Mouse (Mus musculus) retina, postnatal 7 days (tissue): ENCODE results near the gene Gstm2.

Experiments used
- DNase-seq: peaks from one replicate; pipeline ENCODE4 v3.0.0-alpha.2; 2012; ENCODE audit warnings: low read depth, low spot score

The Gstm2 gene

DNA sequence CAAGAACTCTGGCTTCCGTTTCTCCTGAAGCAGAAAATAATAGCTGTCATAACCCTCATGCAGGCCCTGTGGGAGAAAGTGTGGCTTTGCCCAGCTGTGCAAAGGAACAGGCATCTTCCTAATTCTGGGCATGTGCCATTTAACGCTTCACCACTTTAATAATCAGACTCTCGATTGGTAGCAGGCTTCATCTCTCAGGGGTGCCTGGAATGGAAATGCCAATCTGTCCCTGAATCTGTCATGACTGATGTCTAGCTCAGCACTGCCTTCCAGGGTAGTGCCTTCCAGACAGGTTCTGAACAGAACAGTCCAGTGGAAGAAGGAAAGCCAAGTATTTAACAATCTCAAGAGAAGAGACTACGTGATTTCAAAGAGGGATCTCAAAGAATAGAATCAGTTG is 45.0 kb downstream of the Gstm2 start:
- DNase-seq = no peak

DNA sequence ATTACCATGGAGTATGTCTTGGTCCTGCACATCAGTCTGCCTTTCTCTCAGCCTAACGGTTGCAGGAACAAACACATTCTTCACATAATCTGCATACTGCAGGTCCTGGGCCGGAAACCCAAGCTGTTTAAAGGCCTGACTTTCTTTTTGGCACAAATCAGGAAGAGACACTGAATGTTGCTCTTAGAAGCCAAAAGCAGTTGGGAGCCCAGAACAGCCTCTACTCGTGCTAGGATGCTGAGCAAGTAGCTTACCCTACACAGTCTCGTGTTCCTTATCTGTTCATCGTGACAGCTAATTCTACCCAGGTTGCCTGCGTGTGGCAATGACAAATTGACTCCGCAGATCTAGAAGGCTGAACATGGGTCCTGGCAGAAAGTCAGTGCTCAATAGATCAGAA is 45.7 kb downstream of the Gstm2 start:
- no peak for DNase-seq

DNA sequence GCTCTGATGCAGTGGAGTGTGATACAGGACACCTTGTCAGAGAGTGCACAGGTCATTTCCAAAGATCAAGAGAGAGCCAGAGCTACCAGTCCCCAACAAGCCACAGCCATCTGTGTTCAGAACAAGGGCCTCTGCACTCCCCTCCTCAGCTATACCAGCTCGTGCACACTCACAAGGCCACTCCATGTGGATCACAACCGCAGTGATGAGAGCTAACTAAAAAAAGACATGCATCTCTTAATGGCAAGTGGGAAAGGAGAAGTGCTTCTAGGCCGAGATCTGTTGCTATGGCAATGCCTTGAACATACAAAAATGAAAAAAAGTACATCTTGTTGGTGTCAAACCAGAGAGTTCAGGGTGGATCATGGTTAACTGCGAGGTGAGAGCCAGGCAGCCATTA is 46.4 kb downstream of the Gstm2 start:
- DNase-seq = no peak

DNA sequence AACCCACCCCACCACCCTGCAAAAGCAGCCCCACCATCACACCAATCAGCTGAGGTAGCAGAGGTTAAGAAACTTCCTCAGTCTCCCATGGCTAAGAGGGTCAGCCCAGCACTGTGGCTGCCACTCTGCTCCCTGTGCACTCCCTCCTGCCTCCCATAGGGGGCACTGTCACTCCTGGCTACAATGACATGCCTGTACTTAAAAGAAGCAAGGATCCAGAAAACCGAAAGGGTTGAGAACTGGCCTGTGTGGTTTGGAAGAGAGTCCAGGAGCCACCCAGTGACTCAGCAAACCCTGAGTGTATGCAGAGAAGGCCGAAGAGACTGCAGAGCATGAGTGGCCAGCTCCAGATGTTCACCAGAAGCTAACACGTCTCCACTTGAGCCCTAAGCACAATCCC is 46.9 kb downstream of the Gstm2 start:
- DNase-seq = no peak

GRCm38 (mm10) chr3:107935888-107936287 is 50.4 kb downstream of the Gstm2 start:
- DNase-seq = no peak

GRCm38 (mm10) chr3:107935268-107935667 is 51.0 kb downstream of the Gstm2 start:
- DNase-seq = no peak

- no peak for DNase-seq
Measured at GRCm38 (mm10) chr3:107932128-107932527, 54.1 kb downstream of the Gstm2 start.
